Mouse (Mus musculus): ENCODE measurements around the gene Rhbdl1.

DNA sequence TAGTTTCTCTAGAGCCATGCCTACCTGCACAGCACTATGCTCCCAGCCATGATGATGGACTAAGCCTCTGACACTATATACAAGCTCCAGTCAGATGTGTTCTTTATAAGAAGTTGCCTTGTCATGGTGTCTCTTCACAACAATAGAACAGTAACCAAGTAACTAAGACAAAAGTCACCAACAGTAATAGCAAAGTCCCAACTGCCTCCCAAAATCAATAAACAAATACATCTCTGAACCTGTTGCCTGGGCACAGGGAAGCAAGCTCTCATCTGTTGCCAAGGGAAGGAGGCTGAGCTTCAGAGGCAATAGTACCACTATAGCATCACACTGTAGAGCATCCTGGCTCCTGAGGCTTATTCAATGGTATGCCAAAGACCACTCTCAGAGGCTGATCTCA, 49.7 kb upstream of the Rhbdl1 start:
- TF ChIP-seq CTCF (IDR thresholded peaks at IDR 0.05; ENCODE audit: low read depth, low read length) = no peak
- no peak for TF ChIP-seq POLR2AphosphoS5 (IDR thresholded peaks at IDR 0.05; ENCODE audit: insufficient replicate concordance, low read depth, low read length)
